In genomic region chr15:95797144-95797983, GRCm38 (mm10) we compare ENCODE assay signal across 10 mouse cellular contexts. TPM values are rescaled to one million over a fixed set of nuclear protein-coding genes. Genes with fewer than 3 reads are reported as not detected.
DNase-seq lines count a peak whose midpoint lies in the region; ATAC-seq and TF ChIP-seq lines count a peak whose summit lies in the region.
"Had no signal": no experiment of that assay in that cellular context is flagged by ENCODE, and none has a peak within 500 bp of the region (broad histone marks: within the 10 kb centered on the region; RNA-seq: fewer than 3 reads in every experiment).

No protein-coding gene starts in this region.

- no peak overlapping the region for H3K9ac ChIP-seq in intestine, embryonic 15.5 days
- H3K9ac ChIP-seq in intestine, postnatal 0 days (ENCODE audit: low read depth, low read length): no peak overlapping the region
- H3K9ac ChIP-seq in stomach, postnatal 0 days (ENCODE audit: low read length): no peak overlapping the region
- H3K9ac ChIP-seq in neural tube, embryonic 15.5 days (replicated peaks): no peak overlapping the region; the same call in 1 of the 2 replicates

- 0 out of 2 replicates have a peak overlapping the region, but pooled peaks have one; percentile 30 for H3K27ac ChIP-seq in intestine, embryonic 15.5 days
- no peak overlapping the region for H3K27ac ChIP-seq in intestine, postnatal 0 days (ENCODE audit: low read depth, low read length)
- H3K27ac ChIP-seq in stomach, postnatal 0 days (replicated peaks): no peak overlapping the region
- H3K27ac ChIP-seq in neural tube, embryonic 15.5 days (replicated peaks): no peak overlapping the region

- no peak for ATAC-seq in intestine, embryonic 15.5 days
- ATAC-seq in intestine, postnatal 0 days: no peak
- ATAC-seq in stomach, postnatal 0 days (ENCODE audit: low FRiP score, low TSS enrichment): no peak
- ATAC-seq in neural tube, embryonic 15.5 days (ENCODE audit: low FRiP score): no peak
- ATAC-seq: forebrain, embryonic 14.5 days had no signal

- no peaks in the 10 kb centered on the region for H3K27me3 ChIP-seq in intestine, embryonic 15.5 days (replicated peaks)
- H3K27me3 ChIP-seq in intestine, postnatal 0 days (replicated peaks; ENCODE audit: control insufficient read depth, insufficient read depth, low read length): no peaks in the 10 kb centered on the region
- no peaks in the 10 kb centered on the region for H3K27me3 ChIP-seq in stomach, postnatal 0 days (ENCODE audit: control insufficient read depth, insufficient read depth, low read length)
- H3K27me3 ChIP-seq in neural tube, embryonic 15.5 days (replicated peaks): no peaks in the 10 kb centered on the region

- no peaks in the 10 kb centered on the region for H3K36me3 ChIP-seq in intestine, embryonic 15.5 days
- 0 out of 2 replicates have a peak, but pooled peaks cover 12% of the 10 kb centered on the region for H3K36me3 ChIP-seq in intestine, postnatal 0 days (ENCODE audit: control insufficient read depth, insufficient read depth)
- no peaks in the 10 kb centered on the region for H3K36me3 ChIP-seq in stomach, postnatal 0 days (ENCODE audit: control insufficient read depth, insufficient read depth, low read length)
- no peaks in the 10 kb centered on the region for H3K36me3 ChIP-seq in neural tube, embryonic 15.5 days
- H3K36me3 ChIP-seq: G1E had no signal

- DNase-seq in spleen, postnatal 36 days (ENCODE audit: low spot score in 2 of 2): peak; percentile 50 to 57
- no peak for DNase-seq in spleen, adult 12 weeks (ENCODE audit: low spot score)
- DNase-seq in embryo, embryonic 10.5 days (ENCODE audit: low spot score): peak; percentile 31
- no peak for DNase-seq in stomach, postnatal 0 days (ENCODE audit: low spot score)
- DNase-seq: adrenal gland, postnatal 14 days had no signal

- TF ChIP-seq EP300 in stomach, postnatal 0 days (optimal IDR thresholded peaks at IDR 0.05): no peak

- H3K4me3 ChIP-seq in intestine, embryonic 15.5 days (replicated peaks): no peak overlapping the region
- H3K4me3 ChIP-seq in intestine, postnatal 0 days (ENCODE audit: low read depth, low read length): no peak overlapping the region
- H3K4me3 ChIP-seq in stomach, postnatal 0 days (ENCODE audit: low read depth, low read length): no peak overlapping the region
- no peak overlapping the region for H3K4me3 ChIP-seq in neural tube, embryonic 15.5 days (replicated peaks)

- no peaks in the 10 kb centered on the region for H3K9me3 ChIP-seq in intestine, embryonic 15.5 days
- H3K9me3 ChIP-seq in intestine, postnatal 0 days (ENCODE audit: control insufficient read depth): no peaks in the 10 kb centered on the region
- no peaks in the 10 kb centered on the region for H3K9me3 ChIP-seq in stomach, postnatal 0 days (ENCODE audit: control insufficient read depth, low read length)
- no peaks in the 10 kb centered on the region for H3K9me3 ChIP-seq in neural tube, embryonic 15.5 days (replicated peaks)

- H3K4me1 ChIP-seq in intestine, embryonic 15.5 days (replicated peaks): peaks cover 34% of the 10 kb centered on the region
- 0 out of 2 replicates have a peak, but pooled peaks cover 7% of the 10 kb centered on the region for H3K4me1 ChIP-seq in intestine, postnatal 0 days (replicated peaks; ENCODE audit: control insufficient read depth, insufficient read depth, low read length)
- peaks cover 5% of the 10 kb centered on the region; the same call in 1 of the 2 replicates for H3K4me1 ChIP-seq in stomach, postnatal 0 days (replicated peaks; ENCODE audit: control insufficient read depth, insufficient read depth)
- peaks cover 43% of the 10 kb centered on the region for H3K4me1 ChIP-seq in neural tube, embryonic 15.5 days

- 62% methylated on average over 9 of the region's 9 CpGs for WGBS in intestine, embryonic 15.5 days
- WGBS in intestine, postnatal 0 days: 59% methylated on average over 9 of the region's 9 CpGs
- 64% methylated on average over 9 of the region's 9 CpGs for WGBS in stomach, postnatal 0 days
- WGBS in neural tube, embryonic 15.5 days: 81% methylated on average over 9 of the region's 9 CpGs

- H3K4me2 ChIP-seq in intestine, embryonic 15.5 days (replicated peaks): no peak overlapping the region
- no peak overlapping the region for H3K4me2 ChIP-seq in intestine, postnatal 0 days (replicated peaks; ENCODE audit: low read depth)
- no peak overlapping the region for H3K4me2 ChIP-seq in stomach, postnatal 0 days (replicated peaks; ENCODE audit: low read depth)
- H3K4me2 ChIP-seq in neural tube, embryonic 15.5 days: no peak overlapping the region

- no peak; the same call in 1 of the 2 replicates for TF ChIP-seq CTCF in intestine, postnatal 0 days (IDR thresholded peaks at IDR 0.05; ENCODE audit: low read depth)
- 0 out of 2 replicates have a peak, but pooled peaks have one; percentile 10 for TF ChIP-seq CTCF in stomach, postnatal 0 days (IDR thresholded peaks at IDR 0.05; ENCODE audit: low read depth)

RNA-seq across cellular contexts. Expression of gene Ano6, which starts 6.7 kb away (rescaled TPM):
- polyA plus RNA-seq in intestine, embryonic 15.5 days (2015; fragmentation: Nextera tagmentation; extraction: Ambion mirVana): 50.4 and 53.8 TPM in 2 replicates
- 23.9 and 30.5 TPM in 2 replicates for polyA plus RNA-seq in intestine, postnatal 0 days (2015; fragmentation: Nextera tagmentation; extraction: Ambion mirVana)
- polyA plus RNA-seq in stomach, postnatal 0 days (2015; fragmentation: Nextera tagmentation; extraction: Ambion mirVana): 16.2 and 16.5 TPM in 2 replicates
- 27.0 and 32.5 TPM in 2 replicates for polyA plus RNA-seq in neural tube, embryonic 15.5 days (2015; fragmentation: Nextera tagmentation; extraction: Ambion mirVana)

Comparison
In these comparisons a context has a peak if more than half of its experiments do, and no peak if none do; other contexts are left out.
1. DNase-seq: peak in spleen, postnatal 36 days (2 of 2) and embryo, embryonic 10.5 days (single experiment); none in spleen, adult 12 weeks (single experiment) and stomach, postnatal 0 days (single experiment).